Mouse (Mus musculus): ENCODE measurements around the gene Tnfrsf13c. TPM values are rescaled to one million over a fixed set of nuclear protein-coding genes. Genes with fewer than 3 reads are reported as not detected.
A peak's percentile ranks its signal among the peaks of the same experiment; 100 is the strongest.
"Not testable (repeated sequence)": the region's sequence is repeated elsewhere in the genome, so short reads cannot be mapped to it uniquely, and the experiment has no call there.

Gene Tnfrsf13c
- total RNA-seq (2021) = 1 to 10 TPM; 2.1 to 2.7 TPM
- long read RNA-seq, experiment 1, partial matches to known transcripts = 0 of 2 reads
- long read RNA-seq, experiment 1, other reads (novel, unspliced or antisense) = 0 of 2 reads
- long read RNA-seq, experiment 2, partial matches to known transcripts = 0 of 1 reads
- long read RNA-seq, experiment 2, other reads (novel, unspliced or antisense) = 1 of 1 reads

- DNase-seq = peak; percentile 33
Observed at GRCm38 (mm10) chr15:82223657-82224601, at the start of gene Tnfrsf13c. TSS of gene Tnfrsf13c (minus strand) at chr15:82224369.

GRCm38 (mm10) chr15:82272295-82272694 is 48.1 kb upstream of the Tnfrsf13c start:
- DNase-seq = no peak

- DNase-seq = peak; percentile 84
Observed at GRCm38 (mm10) chr15:82271201-82271600, 47.0 kb upstream of the Tnfrsf13c start.

GRCm38 (mm10) chr15:82268783-82269182 is 44.6 kb upstream of the Tnfrsf13c start:
- DNase-seq = no peak

GRCm38 (mm10) chr15:82268185-82268584 is 44.0 kb upstream of the Tnfrsf13c start:
- no peak for DNase-seq

GRCm38 (mm10) chr15:82266356-82266755 is 42.2 kb upstream of the Tnfrsf13c start:
- DNase-seq = peak; percentile 78

GRCm38 (mm10) chr15:82259510-82259909 is 35.3 kb upstream of the Tnfrsf13c start:
- peak; percentile 82 for DNase-seq

GRCm38 (mm10) chr15:82255944-82256383 is 31.8 kb upstream of the Tnfrsf13c start:
- no peak for DNase-seq

GRCm38 (mm10) chr15:82255248-82255647 is 31.1 kb upstream of the Tnfrsf13c start:
- DNase-seq = no peak

GRCm38 (mm10) chr15:82252097-82252496 is 27.9 kb upstream of the Tnfrsf13c start, which contains the start of gene 1500009C09Rik:
TSS of gene 1500009C09Rik (plus strand) at chr15:82252397.
- no peak for DNase-seq

- DNase-seq = no peak
Observed at GRCm38 (mm10) chr15:82251579-82251978, 27.4 kb upstream of the Tnfrsf13c start.

GRCm38 (mm10) chr15:82247131-82247776 is 23.1 kb upstream of the Tnfrsf13c start:
- DNase-seq = peak; percentile 63

- DNase-seq = not testable (repeated sequence)
Observed at GRCm38 (mm10) chr15:82244805-82245161, 20.6 kb upstream of the Tnfrsf13c start.

GRCm38 (mm10) chr15:82244115-82244804 is 20.1 kb upstream of the Tnfrsf13c start, which contains the start of gene Cenpm:
TSS of gene Cenpm (minus strand) at chr15:82244748.
- peak; percentile 95 for DNase-seq

- no peak for DNase-seq
Observed at GRCm38 (mm10) chr15:82243742-82244114, 19.6 kb upstream of the Tnfrsf13c start.

- DNase-seq = no peak
Observed at GRCm38 (mm10) chr15:82243311-82243710, 19.1 kb upstream of the Tnfrsf13c start.

GRCm38 (mm10) chr15:82236565-82236964 is 12.4 kb upstream of the Tnfrsf13c start:
- peak; percentile 86 for DNase-seq

GRCm38 (mm10) chr15:82235661-82236060 is 11.5 kb upstream of the Tnfrsf13c start:
- no peak for DNase-seq

- DNase-seq = no peak
Observed at GRCm38 (mm10) chr15:82232651-82233050, 8.5 kb upstream of the Tnfrsf13c start.

GRCm38 (mm10) chr15:82231591-82232378 is 7.6 kb upstream of the Tnfrsf13c start:
- DNase-seq = peak; percentile 40

- DNase-seq = no peak
Observed at GRCm38 (mm10) chr15:82231100-82231499, 6.9 kb upstream of the Tnfrsf13c start.

Data from adrenal gland, postnatal 10 days (tissue).